8 mouse cellular contexts compared by ENCODE assay signal in the genomic region with DNA sequence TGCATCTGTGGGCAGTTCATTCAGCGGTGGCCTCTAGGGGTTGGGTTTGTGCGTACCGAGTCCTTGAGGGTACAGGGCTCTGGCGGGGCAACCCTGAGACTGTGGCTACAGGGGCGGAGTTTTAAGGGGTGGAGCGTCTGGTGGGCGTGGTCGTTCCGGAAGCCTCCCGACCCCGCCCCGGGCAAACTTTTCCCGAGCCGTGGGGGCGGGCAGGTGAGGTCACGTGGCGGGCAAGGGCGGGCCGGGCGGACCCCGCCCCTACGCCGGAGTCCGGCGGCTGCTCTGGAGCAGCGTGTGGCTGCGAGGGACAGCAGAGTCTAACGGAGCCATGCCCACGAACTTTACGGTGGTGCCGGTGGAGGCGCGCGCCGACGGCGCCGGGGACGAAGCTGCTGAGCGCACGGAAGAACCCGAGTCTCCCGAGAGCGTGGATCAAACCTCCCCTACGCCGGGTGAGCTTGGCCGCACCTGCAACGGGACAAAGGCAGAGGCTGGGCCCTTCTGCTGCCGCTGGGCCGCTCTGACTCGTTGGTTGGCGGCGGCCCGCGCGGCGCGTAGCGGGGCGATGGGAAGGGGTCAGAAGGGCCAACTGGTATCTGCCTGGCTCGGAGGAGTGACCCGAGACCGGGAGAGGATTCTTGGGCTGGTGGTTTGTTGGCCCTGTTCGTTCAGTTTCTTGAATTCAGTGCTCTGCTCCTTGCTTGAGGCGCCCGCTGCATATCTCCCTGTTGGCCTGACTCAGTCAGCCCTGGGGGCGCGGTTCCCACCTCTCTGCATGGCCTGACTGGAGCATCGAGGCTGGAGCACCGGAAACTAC. TPM values are rescaled to one million over a fixed set of nuclear protein-coding genes. Genes with fewer than 3 reads are reported as not detected.
DNase-seq lines count a peak whose midpoint lies in the region; ATAC-seq and TF ChIP-seq lines count a peak whose summit lies in the region.

No protein-coding gene starts in this region.

- H3K4me2 ChIP-seq in intestine, postnatal 0 days (replicated peaks; ENCODE audit: low read depth) = peak overlapping the region; percentile 93
- H3K4me2 ChIP-seq in midbrain, postnatal 0 days (ENCODE audit: low read depth, low read length, poor library complexity, severe bottlenecking) = peak overlapping the region; percentile 92

- no peaks in the 10 kb centered on the region for H3K27me3 ChIP-seq in embryonic facial prominence, embryonic 10.5 days (replicated peaks; ENCODE audit: low read depth, poor library complexity, severe bottlenecking)
- H3K27me3 ChIP-seq in intestine, postnatal 0 days (replicated peaks; ENCODE audit: control insufficient read depth, insufficient read depth, low read length) = no peaks in the 10 kb centered on the region
- H3K27me3 ChIP-seq in midbrain, postnatal 0 days (ENCODE audit: insufficient read depth, low read length) = peaks cover 3% of the 10 kb centered on the region; the same call in 1 of the 2 replicates

- peak; percentile 89 for ATAC-seq in intestine, postnatal 0 days
- ATAC-seq in midbrain, postnatal 0 days (ENCODE audit: low FRiP score) = peak; percentile 63

- H3K9me3 ChIP-seq in embryonic facial prominence, embryonic 10.5 days = no peaks in the 10 kb centered on the region
- no peaks in the 10 kb centered on the region for H3K9me3 ChIP-seq in intestine, postnatal 0 days (ENCODE audit: control insufficient read depth)
- no peaks in the 10 kb centered on the region for H3K9me3 ChIP-seq in midbrain, postnatal 0 days (ENCODE audit: low read length)

- 0 out of 2 replicates have a peak, but pooled peaks have one; percentile 28 for TF ChIP-seq CTCF in intestine, postnatal 0 days (IDR thresholded peaks at IDR 0.05; ENCODE audit: low read depth)
- TF ChIP-seq CTCF in midbrain, postnatal 0 days (IDR thresholded peaks at IDR 0.05) = no peak

- WGBS in embryonic facial prominence, embryonic 10.5 days = under 1% methylated on average over 70 of the region's 70 CpGs
- WGBS in intestine, postnatal 0 days = under 1% methylated on average over 70 of the region's 70 CpGs
- under 1% methylated on average over 61 of the region's 70 CpGs for WGBS in midbrain, postnatal 0 days

- H3K4me1 ChIP-seq in embryonic facial prominence, embryonic 10.5 days = peaks cover 53% of the 10 kb centered on the region
- peaks cover 18% of the 10 kb centered on the region; the same call in 1 of the 2 replicates for H3K4me1 ChIP-seq in intestine, postnatal 0 days (replicated peaks; ENCODE audit: control insufficient read depth, insufficient read depth, low read length)
- no peaks in the 10 kb centered on the region for H3K4me1 ChIP-seq in midbrain, postnatal 0 days (ENCODE audit: insufficient read depth, low read length)

- peak overlapping the region; percentile 66 for H3K9ac ChIP-seq in intestine, postnatal 0 days (ENCODE audit: low read depth, low read length)
- peak overlapping the region; percentile 59 for H3K9ac ChIP-seq in midbrain, postnatal 0 days (replicated peaks; ENCODE audit: low read length, poor library complexity, severe bottlenecking)

- peak; percentile 32 for DNase-seq in layer of hippocampus, adult 11-12 months (ENCODE audit: low spot score)
- no peak for DNase-seq in layer of hippocampus, adult 18-20 months (ENCODE audit: low spot score in 2 of 2)
- DNase-seq in embryonic facial prominence, embryonic 10.5 days (ENCODE audit: low spot score) = peak; percentile 97
- peak; percentile 99 for DNase-seq in heart, adult 11 months
- peak; percentile 92 for DNase-seq in liver
- DNase-seq in midbrain, postnatal 0 days (ENCODE audit: low spot score) = peak; percentile 42
- peak; percentile 86 to 87 for DNase-seq in spleen, postnatal 36 days (ENCODE audit: low spot score in 2 of 2)

- peak overlapping the region; percentile 82 for H3K4me3 ChIP-seq in embryonic facial prominence, embryonic 10.5 days
- H3K4me3 ChIP-seq in intestine, postnatal 0 days (ENCODE audit: low read depth, low read length) = peak overlapping the region; percentile 73
- peak overlapping the region; percentile 51 for H3K4me3 ChIP-seq in midbrain, postnatal 0 days (ENCODE audit: low read depth, low read length)

- peak overlapping the region; percentile 93 for H3K27ac ChIP-seq in embryonic facial prominence, embryonic 10.5 days (replicated peaks)
- peak overlapping the region; percentile 73 for H3K27ac ChIP-seq in intestine, postnatal 0 days (ENCODE audit: low read depth, low read length)
- no peak overlapping the region for H3K27ac ChIP-seq in midbrain, postnatal 0 days (ENCODE audit: low read depth, low read length)

- peaks cover 27% of the 10 kb centered on the region for H3K36me3 ChIP-seq in embryonic facial prominence, embryonic 10.5 days (replicated peaks)
- H3K36me3 ChIP-seq in intestine, postnatal 0 days (ENCODE audit: control insufficient read depth, insufficient read depth) = no peaks in the 10 kb centered on the region
- no peaks in the 10 kb centered on the region for H3K36me3 ChIP-seq in midbrain, postnatal 0 days (ENCODE audit: insufficient read depth, low read length)

RNA-seq across cellular contexts. Expression of a gene that starts 30.8 kb away (rescaled TPM):
- 1 to 10 TPM; 2.9 to 5.1 TPM for total RNA-seq in layer of hippocampus, adult 18-20 months (2021)
- 53.5 and 55.8 TPM in 2 replicates for polyA plus RNA-seq in embryonic facial prominence, embryonic 10.5 days (2016; fragmentation: Nextera tagmentation; extraction: Ambion mirVana)
- 12.9 and 13.4 TPM in 2 replicates for polyA plus RNA-seq in intestine, postnatal 0 days (2015; fragmentation: Nextera tagmentation; extraction: Ambion mirVana)
- 8.9 and 9.3 TPM in 2 replicates for total RNA-seq in midbrain, postnatal 0 days (2014; rRNA removed)
- 4.1 and 4.7 TPM in 2 replicates for polyA plus RNA-seq in midbrain, postnatal 0 days (2015; fragmentation: Nextera tagmentation; extraction: Ambion mirVana)

RNA-seq across cellular contexts. Expression of a gene that starts 59.0 kb away (rescaled TPM):
- under 1 TPM in 1 of 2 experiments, not detected in 1; 0.17 TPM for total RNA-seq in layer of hippocampus, adult 18-20 months (2021)
- 0.08 and 0.34 TPM in 2 replicates for polyA plus RNA-seq in embryonic facial prominence, embryonic 10.5 days (2016; fragmentation: Nextera tagmentation; extraction: Ambion mirVana)
- 110 and 119 TPM in 2 replicates for polyA plus RNA-seq in intestine, postnatal 0 days (2015; fragmentation: Nextera tagmentation; extraction: Ambion mirVana)
- 0.33 and 0.49 TPM in 2 replicates for total RNA-seq in midbrain, postnatal 0 days (2014; rRNA removed)
- polyA plus RNA-seq in midbrain, postnatal 0 days (2015; fragmentation: Nextera tagmentation; extraction: Ambion mirVana) = 0.53 and 0.79 TPM in 2 replicates

Comparison
In these comparisons a context has a peak if more than half of its experiments do, and no peak if none do; other contexts are left out.
1. DNase-seq: peak in layer of hippocampus, adult 11-12 months (single experiment), embryonic facial prominence, embryonic 10.5 days (single experiment), heart, adult 11 months (single experiment), liver (single experiment), midbrain, postnatal 0 days (single experiment) and spleen, postnatal 36 days (2 of 2); none in layer of hippocampus, adult 18-20 months (0 of 2).
2. RNA of a gene that starts 59.0 kb away (polyA plus RNA-seq): 110 to 119 TPM in intestine, postnatal 0 days; 0.53 to 0.79 TPM in midbrain, postnatal 0 days and 0.08 to 0.34 TPM in embryonic facial prominence, embryonic 10.5 days; every median in the first group is over 10 times any median in the second.
3. Peak in every context shown above with its lines, with median percentiles within 50 percentile points of each other: H3K4me3 ChIP-seq.